ENCODE assay signal across 11 mouse cellular contexts in the genomic region with DNA sequence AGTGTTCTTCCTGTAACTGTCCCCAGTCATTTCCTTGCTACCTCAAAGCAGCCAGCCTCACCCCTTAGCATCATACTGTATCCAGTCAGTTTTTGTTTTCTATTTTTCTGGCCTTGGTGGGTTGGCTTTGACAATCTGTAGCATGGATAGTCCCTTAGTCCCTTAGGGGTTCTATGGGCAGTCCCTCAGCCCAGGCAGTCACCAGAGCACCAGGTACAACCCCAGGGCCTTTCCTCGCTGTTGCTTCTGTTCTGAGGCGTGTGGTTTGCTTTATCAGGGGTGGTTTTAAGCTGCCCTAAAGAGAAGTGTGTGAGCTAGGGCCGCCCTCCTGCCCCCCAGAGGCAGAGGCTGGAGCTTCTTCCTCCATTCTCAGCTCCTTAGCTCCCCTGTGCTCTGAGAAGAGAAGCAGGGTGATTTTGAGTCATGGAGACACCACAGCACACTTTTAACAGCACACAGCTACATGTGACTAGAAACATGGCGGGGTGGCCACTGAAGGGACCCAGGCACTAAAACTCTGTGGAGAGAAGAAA. TPM values are rescaled to one million over a fixed set of nuclear protein-coding genes. Genes with fewer than 3 reads are reported as not detected.
A peak's percentile ranks its signal among the peaks of the same experiment; 100 is the strongest.
DNase-seq lines count a peak whose midpoint lies in the region; ATAC-seq lines count a peak whose summit lies in the region.
"Had no signal": no experiment of that assay in that cellular context is flagged by ENCODE, and none has a peak within 500 bp of the region (broad histone marks: within the 10 kb centered on the region; RNA-seq: fewer than 3 reads in every experiment).

No protein-coding gene starts in this region.

- no peaks in the 10 kb centered on the region for H3K27me3 ChIP-seq in liver, embryonic 15.5 days
- H3K27me3 ChIP-seq: embryonic facial prominence, embryonic 15.5 days; limb, embryonic 12.5 days; neural tube, embryonic 12.5 days had no signal

- H3K4me3 ChIP-seq in liver, embryonic 15.5 days (replicated peaks): no peak overlapping the region
- H3K4me3 ChIP-seq: embryonic facial prominence, embryonic 15.5 days; limb, embryonic 12.5 days; neural tube, embryonic 12.5 days had no signal

- H3K9me3 ChIP-seq in liver, embryonic 15.5 days (replicated peaks): no peaks in the 10 kb centered on the region
- H3K9me3 ChIP-seq: embryonic facial prominence, embryonic 15.5 days; limb, embryonic 12.5 days; neural tube, embryonic 12.5 days had no signal

- H3K4me1 ChIP-seq in liver, embryonic 15.5 days (replicated peaks): peaks cover 52% of the 10 kb centered on the region
- H3K4me1 ChIP-seq: embryonic facial prominence, embryonic 15.5 days; limb, embryonic 12.5 days had no signal

- peak; percentile 42 for DNase-seq in spleen, adult 12 weeks (ENCODE audit: low spot score)
- DNase-seq in spleen, adult 18-20 months: no peak
- peak; percentile 56 for DNase-seq in c-Kit-negative CD71-positive TER-119-positive erythroid progenitor cells, embryonic 14.5 days (ENCODE audit: low read depth, low spot score)
- DNase-seq in cerebellum, postnatal 4 days (ENCODE audit: low spot score in 2 of 2): no peak
- DNase-seq in ovary, adult 18-20 months (ENCODE audit: low spot score): no peak
- no peak for DNase-seq in layer of hippocampus, postnatal 25 days (ENCODE audit: extremely low spot score in 1 of 2, low spot score in 1 of 2)

- peak overlapping the region; percentile 53 for H3K9ac ChIP-seq in liver, embryonic 15.5 days
- H3K9ac ChIP-seq: embryonic facial prominence, embryonic 15.5 days; limb, embryonic 12.5 days; neural tube, embryonic 12.5 days had no signal

- H3K36me3 ChIP-seq in liver, embryonic 15.5 days (replicated peaks): peaks cover 93% of the 10 kb centered on the region

- H3K4me2 ChIP-seq in liver, embryonic 15.5 days: peak overlapping the region; percentile 24; the same call in 1 of the 2 replicates
- H3K4me2 ChIP-seq: embryonic facial prominence, embryonic 15.5 days; limb, embryonic 12.5 days; neural tube, embryonic 12.5 days had no signal

- 32% methylated on average over 4 of the region's 4 CpGs for WGBS in liver, embryonic 15.5 days (ENCODE audit: insufficient replicate concordance)

- ATAC-seq in liver, embryonic 15.5 days (ENCODE audit: insufficient read depth): peak; percentile 70
- ATAC-seq: hindbrain, postnatal 0 days had no signal

- peak overlapping the region; percentile 97 for H3K27ac ChIP-seq in liver, embryonic 15.5 days (replicated peaks)
- H3K27ac ChIP-seq: embryonic facial prominence, embryonic 15.5 days; hindbrain, postnatal 0 days; limb, embryonic 12.5 days; neural tube, embryonic 12.5 days had no signal

RNA-seq across cellular contexts. Expression of gene Fbxl22, which starts 10.4 kb away (rescaled TPM):
- polyA plus RNA-seq in liver, embryonic 15.5 days (2015; fragmentation: Nextera tagmentation; extraction: Ambion mirVana): 1.0 and 1.5 TPM in 2 replicates
- under 1 TPM; 0.23 to 0.25 TPM for total RNA-seq in layer of hippocampus, postnatal 25 days (2021)

Comparison
In these comparisons a context has a peak if more than half of its experiments do, and no peak if none do; other contexts are left out.
1. DNase-seq: peak in spleen, adult 12 weeks (single experiment) and c-Kit-negative CD71-positive TER-119-positive erythroid progenitor cells, embryonic 14.5 days (single experiment); none in spleen, adult 18-20 months (0 of 2), cerebellum, postnatal 4 days (0 of 2), ovary, adult 18-20 months (single experiment) and layer of hippocampus, postnatal 25 days (0 of 2).